Mouse (Mus musculus) right cerebral cortex, postnatal 10 days (tissue): ENCODE results near the gene Cgnl1.

Experiments used
- DNase-seq, 2 experiments: peaks; one replicate each; pipeline ENCODE4 v3.0.0; 2021; ENCODE audit warnings: low spot score in 2 of 2

Gene Cgnl1

DNA sequence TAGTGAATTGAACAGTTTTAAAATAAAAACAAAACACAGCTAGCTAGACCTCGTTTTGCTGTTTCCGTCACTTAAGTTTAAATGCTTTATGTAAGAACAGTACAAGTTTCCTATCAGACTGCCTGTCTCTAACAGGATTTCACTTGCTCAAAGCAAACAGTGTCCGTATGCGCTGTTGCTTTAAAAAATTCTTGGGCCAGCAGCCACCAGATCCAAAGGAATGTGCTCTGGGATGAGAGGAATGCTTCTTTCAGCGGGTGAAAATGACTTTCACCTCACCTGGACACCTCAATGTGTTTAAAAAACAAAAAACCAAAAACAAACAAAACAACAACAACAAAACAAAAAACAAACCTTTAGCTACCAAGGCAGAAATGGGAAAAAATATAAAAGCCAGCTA is 54.4 kb downstream of the Cgnl1 start:
- DNase-seq: no peak

DNA sequence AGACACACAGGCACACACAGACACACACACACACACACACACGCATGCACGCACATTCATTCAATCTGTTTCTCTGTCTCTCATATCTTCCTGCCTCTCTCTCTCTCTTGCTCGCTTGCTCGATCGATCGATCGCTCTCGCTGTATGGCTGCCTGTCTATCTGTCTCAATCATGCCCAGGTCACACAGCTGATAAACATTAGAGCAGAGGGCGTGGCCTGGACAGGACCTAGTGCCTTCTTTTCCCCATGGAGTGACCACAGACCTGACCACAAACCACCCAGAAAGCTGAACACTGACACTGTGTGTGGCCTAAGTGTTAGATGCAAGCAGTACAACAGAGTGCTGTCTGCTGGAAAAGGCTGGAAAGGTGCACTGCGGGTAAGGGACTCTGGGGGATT is 60.6 kb downstream of the Cgnl1 start:
- no peak for DNase-seq

DNA sequence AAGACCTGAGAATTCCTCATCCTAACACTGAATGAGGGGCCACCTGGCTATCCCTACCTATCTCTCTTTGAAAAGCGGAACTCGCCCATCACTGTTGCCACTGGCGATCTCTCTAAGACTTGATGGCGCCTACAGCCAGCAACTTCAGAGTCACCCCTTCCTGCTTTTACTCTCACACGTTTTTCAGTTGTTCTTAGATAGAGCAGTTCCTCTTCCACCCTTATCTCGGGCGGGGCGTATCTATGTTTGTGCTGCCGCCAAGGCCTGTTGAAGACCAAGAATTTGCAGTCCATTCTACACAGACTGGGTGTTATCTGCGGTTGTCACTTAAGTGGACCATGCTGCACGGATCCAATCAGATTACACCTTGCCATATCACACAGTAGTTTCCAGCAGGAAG is 62.2 kb downstream of the Cgnl1 start:
- DNase-seq: no peak

DNA sequence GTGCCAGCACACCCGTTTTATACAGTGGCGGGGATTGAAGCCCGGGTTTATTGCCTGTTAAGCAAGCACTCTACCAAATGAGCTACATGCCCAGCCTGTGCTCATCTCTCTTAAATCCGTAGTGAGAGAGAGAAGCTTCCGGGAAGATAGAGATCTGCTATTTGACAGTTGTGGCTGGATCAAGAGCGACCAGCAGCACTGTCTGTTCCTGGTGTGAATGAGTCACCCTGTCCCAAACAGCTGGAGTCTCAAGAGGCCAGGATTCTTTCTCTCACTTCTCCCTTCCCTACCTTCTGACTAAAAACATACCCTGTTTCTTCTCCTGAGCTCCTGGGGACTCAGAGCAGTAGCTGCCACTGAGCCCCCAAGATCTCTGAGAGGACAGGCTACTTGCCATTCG is 63.4 kb downstream of the Cgnl1 start:
- DNase-seq: no peak

DNA sequence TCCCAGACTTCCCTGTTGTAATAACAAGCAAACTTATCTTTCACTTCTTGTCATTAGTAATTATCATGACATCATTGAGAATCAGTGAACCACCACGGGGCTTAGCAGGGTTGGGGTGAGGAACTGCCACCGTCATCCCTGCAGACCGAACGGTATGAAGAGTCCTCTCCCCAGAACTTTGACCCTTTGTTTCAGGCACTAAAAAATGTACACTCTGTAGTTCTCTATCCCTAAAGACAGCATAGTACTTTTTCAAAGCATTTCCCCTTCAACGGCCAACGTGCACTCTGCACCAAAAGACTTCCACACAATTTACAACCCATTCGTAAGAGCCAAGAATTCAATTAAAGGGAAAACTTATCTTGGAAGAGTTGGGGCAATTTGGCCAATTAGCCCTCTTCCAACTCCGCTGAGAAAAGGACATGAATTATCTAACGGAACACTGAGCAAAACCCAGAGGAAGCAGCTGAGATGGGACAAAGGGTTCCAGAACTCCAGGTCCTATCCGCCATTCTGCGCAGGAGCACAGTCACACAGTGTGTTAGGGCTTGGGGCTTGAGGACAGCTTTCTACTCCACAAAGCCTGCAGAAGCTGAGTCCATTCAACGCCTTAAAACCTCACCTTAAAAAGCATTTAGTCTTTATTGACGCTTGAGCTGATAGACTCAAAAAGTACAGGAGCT is 66.9 kb downstream of the Cgnl1 start:
- DNase-seq: no peak

DNA sequence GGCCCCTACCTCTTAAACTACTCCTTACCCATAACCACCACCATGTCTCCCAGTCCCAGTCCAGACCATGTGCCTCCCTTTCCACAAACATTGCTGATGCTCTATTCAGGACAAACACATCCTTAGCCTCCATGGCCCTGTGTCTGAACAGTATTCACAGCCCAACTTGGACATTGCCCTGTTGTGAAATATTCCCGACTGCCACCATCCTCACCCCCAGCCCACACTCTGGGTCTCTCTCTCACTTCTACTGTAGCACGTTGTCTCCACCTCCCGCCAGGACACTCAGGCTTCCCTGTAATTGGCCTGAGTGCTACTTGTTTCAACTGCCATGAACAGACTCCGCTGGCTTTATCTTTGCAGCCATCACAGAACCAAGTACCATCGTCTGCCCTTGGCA is 72.3 kb downstream of the Cgnl1 start:
- DNase-seq: no peak

DNA sequence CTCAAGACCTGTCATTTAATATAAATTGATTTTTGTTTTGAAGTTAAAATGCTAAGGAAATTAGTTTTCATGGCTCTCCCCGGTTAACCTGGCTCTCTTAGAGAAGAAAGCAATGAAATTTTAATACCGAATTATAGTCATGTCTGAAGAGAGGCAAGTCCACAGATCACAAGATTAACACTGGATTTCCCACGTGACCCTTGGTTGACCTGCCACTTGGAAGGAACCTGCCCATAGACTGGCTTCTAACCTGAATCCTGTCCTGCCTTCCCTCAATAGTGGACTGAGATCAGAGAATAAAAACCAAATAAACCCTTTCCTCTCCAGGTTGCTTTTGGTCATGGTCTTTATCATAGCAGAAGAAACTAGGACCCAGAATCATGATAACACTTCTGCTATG is 73.3 kb downstream of the Cgnl1 start:
- no peak for DNase-seq

DNA sequence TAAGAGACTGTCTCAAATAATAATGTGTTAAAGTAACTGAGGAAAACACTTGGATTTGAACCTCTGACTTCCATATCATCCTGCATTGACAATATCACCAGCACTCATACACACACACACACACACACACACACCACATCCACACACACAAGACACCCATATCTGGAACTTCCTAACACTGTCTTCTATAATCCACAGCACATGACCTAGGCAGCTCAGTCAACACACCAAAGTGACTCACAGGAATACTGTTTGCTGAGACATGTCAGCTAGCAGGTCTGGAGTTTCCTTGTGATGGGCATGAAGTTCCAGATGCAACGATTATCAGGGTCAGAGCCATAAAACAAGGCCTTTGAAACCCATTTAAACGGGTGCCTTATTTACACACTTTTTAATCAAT is 74.2 kb downstream of the Cgnl1 start:
- DNase-seq: no peak

DNA sequence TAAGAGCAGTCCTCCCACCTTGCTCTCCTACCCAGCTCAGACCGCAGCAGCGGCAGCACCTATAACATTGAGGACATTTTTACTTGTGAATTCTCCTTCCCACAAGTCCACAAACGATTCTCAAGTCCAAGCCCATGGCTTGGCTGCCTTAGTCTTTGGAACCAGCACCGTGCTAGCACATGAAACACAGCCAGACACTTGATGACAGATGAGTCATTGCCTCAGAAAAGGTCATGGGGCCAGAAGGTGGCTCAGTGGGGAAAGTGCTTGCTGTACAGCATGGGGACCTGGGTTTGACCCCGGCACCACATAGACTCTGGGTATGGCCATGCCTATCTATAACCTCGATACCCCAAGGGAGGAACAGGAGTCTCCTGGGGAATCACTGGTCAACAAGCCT is 74.6 kb downstream of the Cgnl1 start:
- DNase-seq: no peak

DNA sequence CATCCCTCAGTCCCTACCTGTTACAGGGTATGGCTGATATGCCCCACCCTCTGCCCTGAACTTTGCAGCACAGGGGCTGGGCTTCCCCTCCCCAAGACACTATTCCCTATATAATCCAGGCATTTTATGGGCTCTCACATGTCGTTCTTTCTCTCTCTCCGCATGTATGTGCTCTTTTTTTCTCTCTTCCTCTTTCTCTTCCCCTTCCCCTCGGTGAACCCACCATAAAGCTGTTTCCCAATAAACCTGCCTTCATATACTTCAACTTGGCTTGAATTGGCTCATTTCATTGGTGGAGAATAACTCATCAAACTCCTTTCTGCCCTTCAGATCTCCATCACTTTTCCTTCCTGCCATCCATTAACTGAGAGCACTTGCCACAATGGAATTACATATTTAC is 76.3 kb downstream of the Cgnl1 start:
- no peak for DNase-seq

DNA sequence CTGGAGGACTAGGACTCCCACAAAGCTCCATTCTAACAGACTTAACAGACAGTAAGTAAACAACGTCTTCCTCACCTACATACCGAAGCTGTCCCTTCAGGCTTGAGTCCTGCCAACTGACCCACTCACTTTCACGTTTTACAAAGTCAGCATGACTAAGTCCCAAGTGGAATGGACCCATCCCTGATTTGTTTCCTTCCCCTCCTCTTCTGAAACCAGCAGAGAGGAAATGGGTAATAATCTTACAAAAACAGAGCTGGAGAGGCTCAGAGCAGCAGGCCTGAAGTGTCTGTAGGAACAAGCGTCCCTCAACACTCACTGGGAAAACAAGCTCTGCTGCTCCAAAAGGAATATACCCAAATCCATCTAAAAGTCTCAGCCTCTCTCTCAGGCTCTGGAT is 77.2 kb downstream of the Cgnl1 start:
- DNase-seq: no peak

DNA sequence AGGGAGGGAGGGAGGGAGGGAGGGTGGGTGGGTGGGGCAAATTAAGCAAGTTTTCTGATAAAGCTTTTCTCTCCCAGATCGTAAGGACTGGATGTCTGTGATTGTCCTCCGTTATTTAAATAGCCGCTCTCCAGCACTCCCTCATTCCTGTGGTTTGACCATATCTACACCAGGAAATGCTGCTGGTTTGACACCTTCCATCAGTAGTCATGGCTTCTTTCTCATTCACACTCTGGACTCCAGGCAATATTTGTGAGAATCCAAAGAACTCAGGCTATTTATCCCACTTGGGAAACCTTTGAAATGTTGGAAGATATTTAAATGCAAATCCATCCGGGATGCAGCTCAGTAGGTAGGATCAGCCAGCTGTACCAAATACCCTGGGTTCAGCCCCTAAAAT is 77.6 kb downstream of the Cgnl1 start:
- DNase-seq: no peak

DNA sequence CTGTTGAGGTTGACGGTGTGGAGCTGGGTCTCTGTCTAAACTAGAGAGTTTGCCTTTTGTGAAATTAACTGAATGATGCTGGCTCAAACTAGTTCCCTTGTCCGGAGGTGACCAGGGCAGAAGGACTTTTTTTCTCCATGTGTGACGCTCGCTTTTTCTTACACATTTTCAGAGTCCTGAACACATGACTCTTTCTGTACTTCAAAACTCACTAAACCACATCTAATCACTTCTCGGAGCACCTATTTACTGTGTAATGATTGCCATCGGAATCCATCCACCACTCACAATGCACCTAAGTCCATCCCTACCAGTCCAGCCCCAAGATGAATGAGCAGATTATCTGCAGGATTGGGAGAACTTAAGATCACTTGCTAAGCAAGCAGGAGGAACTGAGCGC is 79.2 kb downstream of the Cgnl1 start:
- no peak for DNase-seq

DNA sequence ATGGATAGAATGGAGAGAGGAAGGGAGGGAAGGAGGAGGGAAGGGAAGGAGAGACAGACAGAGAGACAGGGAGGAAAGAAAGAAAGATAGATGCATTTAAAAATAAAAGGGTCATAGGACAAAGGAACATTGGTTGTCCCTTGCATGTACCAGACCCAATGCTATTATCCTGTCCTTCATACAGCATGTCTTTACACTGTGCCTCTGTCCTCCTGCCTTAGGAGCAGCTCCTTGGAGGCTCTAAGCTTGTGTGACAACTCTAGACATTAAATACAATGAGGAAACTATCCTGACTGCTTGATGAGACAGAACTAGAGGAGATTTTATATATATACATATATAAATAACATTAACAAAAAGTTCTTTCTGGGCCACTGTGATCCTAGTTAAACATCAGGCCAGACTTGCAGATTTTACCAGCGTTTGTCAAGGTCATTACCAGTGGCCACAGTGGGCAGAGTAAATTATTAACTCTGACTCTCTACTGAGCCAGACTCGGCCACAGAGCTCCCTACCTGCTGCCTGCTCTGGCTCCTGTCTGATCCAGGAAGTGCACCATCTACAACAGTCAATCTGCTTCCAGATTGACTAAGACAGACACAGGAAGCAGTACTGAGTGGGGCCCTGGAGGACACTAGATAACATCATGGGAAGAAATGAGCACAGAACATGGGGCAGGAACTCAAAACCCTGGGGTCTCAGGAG is 81.9 kb downstream of the Cgnl1 start:
- DNase-seq: no peak

DNA sequence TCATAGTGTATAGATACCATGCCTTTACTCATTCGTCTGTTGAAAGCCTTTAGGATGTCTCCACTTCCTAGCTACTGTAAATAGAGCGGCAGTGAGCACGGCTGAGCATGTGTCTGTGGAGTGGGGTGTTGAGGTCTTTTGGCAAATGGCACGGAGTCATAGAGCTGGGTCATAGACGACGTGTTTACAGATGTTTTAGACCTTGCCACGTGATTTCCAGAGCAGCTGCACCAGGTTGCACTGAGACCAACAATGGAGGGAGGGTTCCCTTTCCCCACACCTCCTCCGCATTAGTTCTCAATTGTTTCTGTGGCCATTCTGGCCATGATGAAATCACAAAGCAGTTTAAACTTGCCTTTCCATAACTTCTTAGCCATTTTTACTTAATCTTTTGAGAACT is 84.9 kb downstream of the Cgnl1 start:
- DNase-seq: no peak

DNA sequence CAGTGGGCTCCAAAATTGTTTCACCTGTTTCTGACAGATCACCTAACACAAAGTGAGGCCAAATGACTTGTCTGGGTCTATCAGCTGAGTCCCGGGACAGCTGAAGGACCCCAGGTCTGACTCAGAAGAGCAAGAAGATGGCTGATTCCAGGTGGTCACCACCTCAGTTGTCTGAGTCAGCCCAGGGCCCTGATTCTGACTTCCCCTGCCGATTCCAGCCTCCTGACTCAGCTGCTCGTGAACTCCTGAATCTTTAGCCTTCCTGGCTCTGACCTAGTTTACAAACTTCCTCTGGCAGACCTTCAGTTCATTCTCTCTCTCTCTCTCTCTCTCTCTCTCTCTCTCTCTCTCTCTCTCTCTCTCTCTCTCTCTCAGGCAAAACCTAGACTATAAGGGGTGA is 86.6 kb downstream of the Cgnl1 start:
- DNase-seq: no peak

DNA sequence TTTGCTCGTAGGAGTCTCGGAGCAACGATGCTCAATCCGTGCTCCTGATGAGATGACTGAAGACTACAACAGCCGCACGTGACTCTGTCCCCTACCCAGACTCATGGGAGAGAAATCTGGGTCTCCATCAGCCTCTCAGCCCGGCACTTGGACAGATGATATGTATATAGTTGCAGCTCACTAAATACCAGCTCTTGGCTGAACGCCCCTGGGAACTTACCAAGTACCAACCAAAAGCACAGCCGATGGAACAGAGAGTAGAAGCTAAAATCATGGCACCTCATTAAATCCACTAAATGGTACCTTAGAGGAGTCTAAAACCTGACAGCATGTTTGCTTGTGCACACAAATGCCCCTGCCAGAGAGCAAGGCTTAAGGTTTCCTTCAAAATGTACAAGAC is 91.0 kb downstream of the Cgnl1 start:
- peak; percentile 43 to 60 for DNase-seq

DNA sequence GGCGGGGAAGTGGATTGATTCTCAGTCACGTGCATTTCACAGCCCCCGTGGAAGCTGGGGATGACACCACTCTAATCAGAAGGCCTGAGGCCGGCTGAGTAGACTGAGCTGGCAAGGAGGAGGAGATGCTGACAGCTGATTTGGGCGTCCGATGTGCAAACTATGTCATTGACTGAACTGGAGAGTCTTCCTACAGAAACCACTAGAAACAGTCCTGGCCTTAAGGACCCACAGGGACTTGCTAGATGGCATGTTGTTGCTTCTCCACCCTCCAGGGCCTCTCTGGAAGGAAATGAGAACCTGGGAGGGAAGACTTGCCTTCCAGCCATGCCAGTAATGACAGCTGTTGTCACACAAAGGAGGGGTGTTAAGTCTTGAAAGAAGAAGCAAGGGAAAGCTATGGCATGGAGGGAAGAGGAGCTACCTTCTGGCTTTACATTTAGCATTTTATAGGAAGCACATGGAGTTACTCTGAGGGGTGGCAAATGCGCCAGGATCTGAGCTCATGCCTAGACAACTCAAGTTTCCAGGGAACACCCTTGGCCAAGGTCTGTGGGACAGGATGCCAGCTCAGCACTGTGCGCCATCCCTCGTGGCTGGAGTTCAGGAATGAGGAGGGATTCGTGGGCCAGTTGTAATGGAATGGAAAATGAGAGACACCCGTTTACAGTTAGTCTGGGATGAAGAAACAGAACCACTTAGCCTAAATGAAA is 92.1 kb downstream of the Cgnl1 start:
- DNase-seq: peak; percentile 53 to 57

DNA sequence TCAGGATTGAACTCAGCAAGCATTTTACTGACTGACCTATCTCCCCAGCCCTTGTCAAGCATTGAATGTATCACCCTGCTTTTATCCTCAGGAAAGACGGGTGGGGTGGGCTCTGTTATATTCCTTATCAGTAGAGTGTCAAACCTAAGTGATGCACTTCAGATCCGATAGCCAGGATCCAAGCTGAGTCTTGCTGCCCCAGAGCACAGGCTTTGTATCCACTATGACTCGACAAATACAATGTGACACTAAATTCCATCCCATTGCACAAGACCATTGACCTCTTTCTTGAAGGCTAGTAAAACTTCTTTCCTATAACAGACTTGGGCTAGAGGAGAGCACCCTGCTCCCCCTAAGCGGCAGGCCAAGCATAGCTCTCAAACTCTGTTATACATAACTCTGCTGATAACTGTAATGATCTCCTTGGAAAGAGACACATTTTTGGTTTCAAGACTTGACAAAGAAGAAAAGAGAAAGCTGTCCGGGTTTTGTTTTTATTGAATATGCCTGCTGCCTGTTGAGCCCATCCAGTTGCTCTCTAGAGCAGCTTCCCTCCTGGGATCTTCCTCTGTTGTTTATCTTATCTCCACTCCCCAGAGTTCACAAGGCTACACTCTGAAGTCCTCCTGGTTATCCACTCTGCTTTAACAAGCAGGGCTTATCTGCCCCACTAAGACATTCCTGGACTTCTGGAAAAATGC is 94.3 kb downstream of the Cgnl1 start:
- DNase-seq: no peak

DNA sequence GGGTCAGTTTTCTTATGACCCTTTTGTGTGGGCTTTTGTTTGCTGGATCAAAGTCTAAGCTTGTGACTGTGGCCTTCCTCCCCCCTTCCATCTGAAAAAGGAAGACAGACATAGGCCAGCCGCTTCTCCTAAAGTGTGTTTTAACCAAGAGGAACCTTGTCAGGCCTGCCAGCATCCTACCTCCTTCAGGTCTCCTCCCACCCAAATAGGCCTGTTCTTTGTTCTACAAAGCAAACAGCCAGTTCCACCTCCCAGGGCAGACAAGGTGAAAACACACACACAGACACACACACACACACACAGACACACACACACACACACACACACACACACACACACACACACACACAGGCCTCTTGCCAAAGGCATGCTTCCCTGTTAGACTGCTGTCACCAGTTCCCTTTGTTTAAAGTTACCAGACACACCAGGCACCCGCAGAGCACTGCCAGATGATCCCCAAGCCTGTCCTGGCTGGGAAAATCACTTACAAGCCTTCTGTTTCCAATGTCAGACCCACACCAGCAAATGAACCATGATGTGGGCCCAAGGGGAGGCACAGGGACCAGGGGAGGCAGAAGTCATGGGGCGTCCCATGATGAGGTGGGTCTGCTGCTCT is 95.5 kb downstream of the Cgnl1 start:
- DNase-seq: no peak

DNA sequence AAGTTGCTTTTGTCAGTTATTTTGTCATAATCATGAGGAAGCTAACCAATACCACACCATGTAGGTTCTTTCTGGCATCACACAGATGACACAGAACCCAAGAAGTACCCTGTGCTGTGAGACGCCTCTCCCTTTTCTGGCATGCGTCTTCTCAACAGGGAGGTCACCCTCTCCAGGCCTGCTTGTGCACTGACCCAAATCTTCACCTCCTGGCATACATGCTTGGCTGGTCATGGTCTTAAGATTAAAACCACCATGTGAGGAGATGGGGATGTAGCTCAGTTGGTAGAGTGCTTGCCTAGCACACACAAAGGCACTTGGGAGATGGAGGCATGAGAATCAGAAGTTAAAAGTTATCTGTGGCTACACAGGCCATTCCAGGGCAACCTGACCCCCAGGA is 96.2 kb downstream of the Cgnl1 start:
- DNase-seq: no peak

DNA sequence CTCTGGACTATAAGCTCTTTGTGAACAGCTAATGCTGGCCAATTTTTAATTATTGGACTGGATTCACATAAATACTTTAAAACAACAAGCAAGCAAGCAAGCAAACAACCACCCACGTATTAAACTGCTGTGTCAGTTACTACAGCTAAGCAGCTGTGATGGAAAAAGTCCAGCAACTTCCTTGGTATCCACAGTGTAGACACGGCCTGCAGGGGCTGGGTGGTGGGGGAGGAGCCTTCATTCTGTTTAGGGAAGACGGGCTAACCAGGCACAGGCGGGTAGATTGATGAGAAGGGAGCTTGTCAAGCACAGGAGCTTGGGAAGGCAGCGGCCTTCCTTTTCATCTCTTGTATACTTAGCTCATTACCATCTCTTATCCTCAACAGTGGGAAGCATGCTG is 96.9 kb downstream of the Cgnl1 start:
- no peak for DNase-seq
